Mouse (Mus musculus): ENCODE data around the gene Rexo5.
A peak's percentile ranks its signal among the peaks of the same experiment; 100 is the strongest.

Gene Rexo5

DNA sequence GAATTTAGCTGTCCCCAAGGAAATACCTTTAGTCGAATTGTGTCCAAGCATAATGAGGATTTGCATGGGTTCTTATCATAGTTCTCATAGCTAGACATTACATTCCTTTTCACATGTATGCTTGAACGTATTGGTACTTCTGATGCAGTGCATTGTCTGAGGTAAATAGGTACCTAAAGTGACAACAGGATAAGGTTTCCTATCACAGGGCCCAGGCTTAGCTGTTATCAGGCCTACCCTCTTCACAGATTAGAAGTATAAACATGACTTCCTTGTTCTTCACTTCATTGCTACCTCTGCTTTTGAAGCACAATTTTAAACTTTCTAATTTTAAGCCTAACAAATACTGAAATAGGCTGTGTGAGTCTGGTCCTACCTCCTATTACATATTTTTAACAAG, 51.7 kb downstream of the Rexo5 start:
- DNase-seq (ENCODE audit: low spot score), result no peak

DNA sequence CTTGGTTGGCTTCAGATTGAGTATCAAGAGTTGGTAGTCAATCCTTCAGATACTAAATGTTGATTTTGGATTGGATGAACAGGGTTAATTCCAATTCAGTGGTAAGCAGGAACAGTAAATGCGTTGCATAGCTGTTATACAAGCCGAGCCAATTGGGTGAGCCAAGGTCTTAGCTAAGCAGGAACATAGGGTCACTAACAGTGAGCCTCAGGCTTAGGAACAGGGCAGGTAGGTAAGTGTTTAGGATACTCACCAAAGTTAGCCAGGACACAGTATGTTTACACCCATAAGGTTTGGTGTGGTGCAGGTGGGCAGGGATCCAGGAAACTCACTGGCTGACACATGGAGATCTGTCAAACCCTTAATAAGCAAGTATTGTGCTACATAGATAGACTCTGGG, 53.6 kb downstream of the Rexo5 start:
- no peak for DNase-seq (ENCODE audit: low spot score)

- peak; percentile 80 for DNase-seq (ENCODE audit: low spot score)
These were observed 55.3 kb downstream of the Rexo5 start for GRCm38 (mm10) chr7:119849096-119849495.

- no peak for DNase-seq (ENCODE audit: low spot score)
These were observed 56.9 kb downstream of the Rexo5 start for GRCm38 (mm10) chr7:119850737-119851136.

DNA sequence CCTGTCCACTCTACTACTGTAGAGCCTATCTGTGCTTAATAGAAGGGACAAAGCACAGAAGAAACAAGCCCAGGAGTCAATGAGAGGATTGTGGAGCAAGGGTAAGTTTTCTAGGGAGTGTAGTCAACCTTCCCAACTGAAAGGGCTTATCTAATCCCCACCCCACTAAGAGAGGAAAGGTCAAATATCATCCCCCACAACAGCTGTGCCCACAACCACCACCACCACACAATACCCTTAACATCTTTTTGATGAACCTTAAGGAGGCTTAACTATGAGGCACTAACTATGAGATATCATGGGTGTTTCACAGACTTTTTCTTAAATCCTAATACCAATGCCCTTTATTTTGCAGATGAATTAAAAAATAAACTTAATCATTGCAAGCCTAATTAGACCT, 58.7 kb downstream of the Rexo5 start:
- no peak for DNase-seq (ENCODE audit: low spot score)

- DNase-seq (ENCODE audit: low spot score), result no peak
These were observed 59.4 kb downstream of the Rexo5 start for GRCm38 (mm10) chr7:119853186-119853585.

DNA sequence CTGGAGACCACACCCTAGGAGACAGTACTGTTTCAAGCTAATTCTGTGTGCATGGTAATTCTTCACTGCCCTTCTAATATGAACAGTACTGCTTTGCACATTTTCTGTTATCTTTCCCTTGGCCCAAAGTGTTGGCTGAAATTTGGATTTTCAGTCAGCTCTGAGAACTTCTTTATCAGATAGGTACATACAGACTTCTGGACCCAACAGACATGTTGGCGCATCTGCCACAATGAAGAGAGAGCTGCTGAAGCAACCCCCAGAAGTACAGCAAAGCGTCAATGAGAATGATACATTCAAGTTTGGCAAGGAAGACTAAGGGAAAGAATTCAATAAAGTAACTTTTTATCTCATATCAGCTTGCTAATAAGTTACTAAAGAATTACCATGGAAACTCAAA, 60.6 kb downstream of the Rexo5 start:
- no peak for DNase-seq (ENCODE audit: low spot score)

GRCm38 (mm10) chr7:119855031-119855430, 61.2 kb downstream of the Rexo5 start:
- no peak for DNase-seq (ENCODE audit: low spot score)

DNA sequence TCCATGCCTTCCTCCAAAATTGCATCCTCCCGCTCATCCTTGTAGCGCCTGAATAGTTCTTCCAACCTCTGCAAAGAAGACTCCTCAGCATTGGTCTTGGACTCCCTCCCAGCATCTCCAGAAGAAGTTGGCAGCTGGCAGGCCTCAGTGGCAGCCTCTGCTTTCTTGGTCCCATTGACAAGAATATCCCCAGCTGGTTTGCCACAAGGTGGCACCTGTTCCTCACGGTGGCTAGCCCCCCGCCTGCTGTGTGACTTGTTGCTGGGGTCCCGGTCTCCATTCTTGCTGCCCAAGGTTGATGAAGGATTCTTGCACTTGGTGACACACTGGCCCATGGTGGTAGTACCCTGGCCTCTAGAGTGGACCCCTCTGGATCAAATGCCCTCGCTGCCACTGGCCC, 65.7 kb downstream of the Rexo5 start:
- DNase-seq (ENCODE audit: low spot score), result no peak

GRCm38 (mm10) chr7:119860116-119860515, 66.3 kb downstream of the Rexo5 start:
- DNase-seq (ENCODE audit: low spot score), result peak; percentile 4

DNA sequence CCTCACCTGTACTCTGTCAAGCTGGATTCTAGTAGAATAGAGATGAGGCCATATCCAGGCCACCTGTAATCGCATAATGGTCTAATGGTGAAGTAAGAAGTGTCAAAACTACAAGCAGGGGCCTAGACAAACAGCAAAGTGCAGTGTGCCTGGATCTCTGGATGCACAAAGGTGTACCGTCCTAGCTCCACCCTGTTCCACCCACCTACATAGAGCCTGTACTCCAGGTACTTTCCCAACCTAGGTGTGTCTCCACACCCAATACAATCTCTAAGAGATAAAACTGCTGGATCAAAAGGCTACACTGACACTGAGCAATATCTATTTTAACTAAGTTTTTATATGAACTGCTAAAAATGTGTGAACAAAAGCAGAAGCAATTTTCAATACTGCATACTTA, 66.7 kb downstream of the Rexo5 start:
- no peak for DNase-seq (ENCODE audit: low spot score)

GRCm38 (mm10) chr7:119860971-119861334, 67.1 kb downstream of the Rexo5 start:
- no peak for DNase-seq (ENCODE audit: low spot score)

GRCm38 (mm10) chr7:119861335-119862091, 67.7 kb downstream of the Rexo5 start:
- peak; percentile 76 for DNase-seq (ENCODE audit: low spot score)

DNA sequence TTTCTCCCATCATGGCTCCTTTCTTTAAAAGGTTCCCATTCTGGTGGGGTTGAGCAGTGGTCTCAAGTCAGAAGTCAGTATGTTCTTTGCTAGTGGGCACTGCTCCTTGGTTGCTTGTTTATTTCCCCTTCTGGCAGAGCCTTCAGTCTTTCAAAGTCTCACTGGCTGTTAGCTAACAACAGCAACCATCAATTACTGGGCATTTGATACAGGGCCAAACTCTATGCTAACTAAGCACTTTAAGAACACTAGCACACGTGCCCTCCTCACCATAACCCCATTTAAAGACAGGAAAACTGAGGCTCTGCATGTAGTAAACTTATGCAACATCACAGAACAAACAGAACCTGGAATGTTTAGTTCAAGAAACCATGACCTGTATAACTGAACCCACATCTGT, 68.4 kb downstream of the Rexo5 start:
- no peak for DNase-seq (ENCODE audit: low spot score)

DNA sequence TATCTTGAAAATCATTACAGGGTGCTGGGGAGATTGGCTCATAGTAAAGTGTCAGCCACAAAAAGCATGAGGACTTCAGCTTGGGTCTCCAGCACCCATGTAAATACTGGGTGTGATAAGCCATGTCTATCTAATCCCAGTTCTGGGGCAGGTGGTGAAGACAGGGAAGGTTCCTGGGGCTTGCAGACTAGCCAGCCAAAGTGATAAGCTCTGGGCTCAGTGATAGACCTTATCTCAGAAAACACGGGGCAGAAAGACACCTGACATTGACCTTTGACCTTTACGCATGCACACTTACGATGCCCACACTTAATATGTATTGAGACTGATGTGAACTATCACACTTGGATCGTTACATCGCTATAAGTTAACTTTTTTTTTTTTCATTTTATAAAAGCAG, 70.7 kb downstream of the Rexo5 start:
- DNase-seq (ENCODE audit: low spot score), result no peak

DNA sequence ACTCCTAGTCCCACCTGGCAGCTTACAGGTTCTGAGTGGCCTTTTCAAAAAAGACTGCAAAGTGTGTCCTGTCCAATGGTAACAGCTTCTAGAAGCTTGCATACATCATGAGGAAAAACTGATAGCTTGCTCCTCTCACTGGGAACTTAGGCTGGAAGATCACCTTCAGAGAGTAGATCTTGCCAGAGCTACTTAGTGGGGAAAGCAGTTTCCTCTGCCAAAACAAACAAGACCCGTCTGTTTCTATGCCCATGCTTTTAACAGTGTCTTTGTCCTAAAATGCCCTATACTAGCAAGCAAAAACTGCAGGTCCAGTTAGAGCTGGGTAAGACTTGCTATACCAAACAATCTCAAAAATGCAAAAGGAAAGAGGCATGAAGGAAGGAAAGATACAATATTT, 72.3 kb downstream of the Rexo5 start:
- no peak for DNase-seq (ENCODE audit: low spot score)

DNA sequence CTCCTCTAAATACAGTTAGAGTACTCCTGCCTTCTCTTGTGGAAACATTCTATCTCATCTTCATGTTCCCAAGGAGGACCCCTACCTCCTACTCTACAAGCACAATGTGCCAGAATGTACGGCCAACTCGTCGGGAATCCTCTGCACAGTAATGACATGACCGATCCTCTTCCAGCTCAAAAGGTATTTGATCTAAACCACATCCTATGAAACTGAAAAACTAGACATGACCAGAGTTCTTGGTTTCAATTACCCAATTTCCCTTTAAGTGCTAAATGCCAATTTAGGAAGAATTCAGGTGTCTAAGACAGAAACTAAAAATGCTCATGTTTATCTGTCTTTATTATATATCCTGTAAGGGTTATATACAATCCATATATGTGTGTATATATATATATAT, 78.4 kb downstream of the Rexo5 start:
- no peak for DNase-seq (ENCODE audit: low spot score)

- DNase-seq (ENCODE audit: low spot score), result no peak
These were observed 79.2 kb downstream of the Rexo5 start for GRCm38 (mm10) chr7:119873050-119873449.

- DNase-seq (ENCODE audit: low spot score), result no peak
These were observed 82.1 kb downstream of the Rexo5 start for GRCm38 (mm10) chr7:119875776-119876440.

- DNase-seq (ENCODE audit: low spot score), result no peak
These were observed 85.4 kb downstream of the Rexo5 start for GRCm38 (mm10) chr7:119879171-119879570.

DNA sequence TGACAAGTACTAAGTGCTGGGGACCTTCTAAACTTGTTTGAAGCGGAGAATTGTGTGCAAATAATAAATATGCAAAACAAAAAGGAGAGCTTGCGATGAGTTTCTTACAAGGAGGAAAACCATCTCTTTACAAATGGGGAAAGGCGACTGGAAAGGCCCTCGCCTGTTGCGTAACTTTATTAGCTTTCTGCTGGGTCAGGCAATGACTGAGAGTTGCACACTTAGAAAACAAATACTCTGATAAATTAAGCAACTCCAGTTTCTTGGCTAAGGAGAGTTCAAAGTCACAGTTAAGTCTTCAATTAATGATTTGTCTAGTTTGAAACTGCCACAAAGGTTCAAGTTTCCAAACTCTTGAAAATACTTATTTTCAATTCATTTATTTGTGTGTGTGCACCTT, 86.5 kb downstream of the Rexo5 start:
- no peak for DNase-seq (ENCODE audit: low spot score)

DNA sequence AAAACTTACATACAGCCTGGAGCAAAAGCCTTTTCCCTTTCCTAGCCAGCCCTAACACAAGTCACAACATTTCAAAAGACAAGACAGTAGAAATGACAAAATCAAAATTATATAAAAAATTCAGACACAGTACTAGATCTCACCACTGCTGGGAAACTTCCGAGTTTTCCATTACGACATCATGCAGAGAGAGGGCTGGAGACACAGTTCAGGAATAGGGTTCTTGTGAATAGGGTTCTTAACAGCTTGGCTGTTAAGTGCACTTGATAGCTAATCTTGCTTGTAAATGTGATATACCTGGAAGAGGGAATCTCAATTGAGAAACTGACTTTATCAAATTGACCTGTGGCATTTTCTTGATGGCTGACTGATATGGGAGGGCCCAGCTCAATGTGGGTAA, 87.4 kb downstream of the Rexo5 start:
- no peak for DNase-seq (ENCODE audit: low spot score)

DNA sequence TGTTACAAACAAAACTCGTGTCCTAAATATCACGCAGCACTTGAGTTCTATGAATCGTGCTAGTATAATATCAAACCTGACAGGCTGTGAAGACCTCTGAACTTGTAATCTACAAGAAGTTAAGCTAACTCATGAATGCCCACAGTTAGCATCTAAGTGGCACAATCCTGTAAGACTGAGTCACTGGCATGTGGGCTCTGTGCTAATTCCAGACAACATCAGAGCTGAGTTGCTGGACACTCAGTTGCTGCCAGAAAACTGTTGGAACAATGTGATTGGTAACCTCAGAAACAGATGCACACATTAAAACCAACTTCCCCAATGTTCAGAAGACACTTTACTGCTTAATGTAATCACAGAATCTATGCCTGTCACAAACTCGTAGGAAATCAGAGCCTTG, 94.1 kb downstream of the Rexo5 start:
- DNase-seq (ENCODE audit: low spot score), result no peak

DNA sequence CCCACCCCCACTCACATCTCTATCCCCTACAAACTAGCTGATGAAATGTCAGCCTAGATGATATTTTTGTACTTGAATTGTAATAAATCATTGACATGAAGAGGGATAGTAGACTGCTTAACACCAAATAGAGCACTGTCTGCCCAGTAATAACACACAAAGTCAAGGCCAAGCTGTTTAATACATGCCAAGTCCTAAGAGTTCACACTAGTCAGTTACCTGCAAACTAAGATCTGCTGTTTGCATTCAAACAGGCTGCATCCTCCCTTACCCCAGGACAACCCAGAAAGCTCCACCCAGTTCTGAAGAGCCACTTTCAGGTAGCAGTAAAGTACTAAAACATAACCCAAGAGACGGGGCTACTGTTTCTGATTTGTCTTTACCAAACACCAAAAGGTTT, 98.4 kb downstream of the Rexo5 start:
- DNase-seq (ENCODE audit: low spot score), result no peak
